Mouse (Mus musculus) hindbrain, postnatal 0 days (tissue): ENCODE data around the gene Alk. TPM values are rescaled to one million over a fixed set of nuclear protein-coding genes. Genes with fewer than 3 reads are reported as not detected.
A peak's percentile ranks its signal among the peaks of the same experiment; 100 is the strongest.

ENCODE experiments used
- ATAC-seq: fragments of 200-750 bp; cut with Nextera tagmentation; 2 replicates; pipeline ENCODE4 v1.8.0; 2017; ENCODE audit warnings: mild to moderate bottlenecking, moderate TSS enrichment, moderate library complexity
- DNase-seq: peaks from one replicate; pipeline ENCODE4 v3.0.0-alpha.2; 2015; ENCODE audit warnings: low spot score
- H3K27ac ChIP-seq: fragments of 300-500 bp; sonication (generic); 2 replicates; pipeline ENCODE4 v1.5.1; 2014; ENCODE audit warnings: mild to moderate bottlenecking
- H3K27me3 ChIP-seq: fragments of 300-500 bp; sonication (generic); 2 replicates; pipeline ENCODE4 v1.6.1; 2014; ENCODE audit warnings: low read length, mixed read lengths; ENCODE audit not compliant: insufficient read depth
- H3K36me3 ChIP-seq: fragments of 300-500 bp; sonication (generic); 2 replicates; pipeline ENCODE4 v1.6.1; 2014; ENCODE audit warnings: low read length, mixed read lengths; ENCODE audit not compliant: insufficient read depth
- H3K4me1 ChIP-seq: fragments of 300-500 bp; sonication (generic); 2 replicates; pipeline ENCODE4 v1.6.1; 2014; ENCODE audit warnings: antibody characterized with exemption, low read length, mixed read lengths; ENCODE audit not compliant: insufficient read depth
- H3K4me2 ChIP-seq: fragments of 300-500 bp; sonication (generic); 2 replicates; pipeline ENCODE4 v1.6.1; 2014; ENCODE audit warnings: low read depth, mild to moderate bottlenecking, low read length, moderate library complexity, mixed read lengths
- H3K4me3 ChIP-seq: fragments of 300-500 bp; sonication (generic); 2 replicates; pipeline ENCODE4 v1.5.1; 2014; ENCODE audit warnings: low read length
- H3K9ac ChIP-seq: fragments of 300-500 bp; sonication (generic); replicated peaks from 2 replicates; pipeline ENCODE4 v1.6.1; 2014; ENCODE audit warnings: mild to moderate bottlenecking, low read length, moderate library complexity, mixed read lengths
- H3K9me3 ChIP-seq: fragments of 300-500 bp; sonication (generic); 2 replicates; pipeline ENCODE4 v1.6.1; 2016; ENCODE audit warnings: low read length, mixed read lengths
- CTCF ChIP-seq: IDR thresholded peaks from 2 replicates; pipeline ENCODE4 v1.5.1; 2016; ENCODE audit warnings: antibody characterized with exemption, control low read depth, low read depth
- WGBS: fragments of 180-500 bp; shearing (Covaris S2); extraction: QIAGEN DNeasy Blood & Tissue Kit; methylation state at CpG from one replicate; pipeline ENCODE4 v1.1.7; 2014; 5-methylcytosine and 5-hydroxymethylcytosine counted together
- polyA plus RNA-seq: library from polyadenylated mRNA; unstranded; fragments of >200 nt; fragmentation: Nextera tagmentation; extraction: Ambion mirVana; gene quantifications from 2 replicates; pipeline ENCODE4 v1.2.1, GENCODE M21; 2015
- total RNA-seq: library from RNA; depleted of rRNA; stranded (reverse); fragments of >200 nt; gene quantifications from 2 replicates; pipeline ENCODE4 v1.2.3, GENCODE M21; 2014

Gene Alk
- total and polyA plus RNA-seq, 2 experiments from 2014 or later: 3.4 to 17.1 TPM

DNA sequence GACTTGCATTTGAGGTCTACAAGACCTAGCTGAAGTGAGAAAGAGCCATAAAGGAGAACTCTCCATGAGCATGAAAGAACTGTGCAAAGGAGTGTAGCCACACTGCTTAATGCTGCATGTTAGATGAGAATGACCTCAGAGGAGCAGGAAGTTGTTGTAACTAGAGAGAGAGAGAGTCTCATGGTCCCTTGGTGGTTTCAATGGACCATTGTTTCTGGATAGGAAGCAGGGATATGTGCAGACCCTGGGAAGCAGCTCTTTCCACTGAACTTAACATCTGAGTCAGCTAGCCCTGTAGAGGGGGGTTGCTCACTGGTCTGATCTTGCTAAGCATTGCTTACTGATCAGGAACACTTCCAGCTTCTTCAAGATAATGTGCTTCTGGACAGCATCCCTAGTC lies 587.1 kb downstream of the Alk start:
- Histone ChIP-seq H3K27me3 (no peaks in the 10 kb centered on the region), H3K27ac (no peak overlapping the region), H3K9me3 (no peaks in the 10 kb centered on the region), H3K4me1 (no peaks in the 10 kb centered on the region), H3K4me3 (no peak overlapping the region), H3K36me3 (no peaks in the 10 kb centered on the region), H3K4me2 (no peak overlapping the region), H3K9ac (no peak overlapping the region)
- DNase-seq (no peak), ATAC-seq (no peak)
- TF ChIP-seq CTCF: no peak

DNA sequence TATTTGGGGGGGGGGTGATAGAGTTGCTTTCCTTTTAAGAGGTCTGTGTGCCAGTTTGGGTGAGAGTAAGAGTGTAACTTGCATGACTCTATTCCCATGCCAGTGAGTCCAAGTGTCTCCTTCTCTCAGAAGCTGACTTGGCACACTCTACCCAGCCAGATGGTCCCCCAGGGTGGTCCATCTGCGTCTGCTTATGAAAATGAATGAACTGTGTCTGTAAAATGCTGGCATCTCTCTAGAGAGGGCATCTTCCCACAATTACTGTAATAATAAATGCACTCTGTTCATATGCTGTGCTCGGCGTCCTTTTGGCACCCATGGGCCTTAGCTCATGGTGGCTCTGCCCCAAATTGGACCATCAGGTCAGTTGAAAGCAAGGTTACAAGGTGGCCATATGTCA lies 589.2 kb downstream of the Alk start:
- Histone ChIP-seq H3K4me2 (no peak overlapping the region), H3K4me1 (no peaks in the 10 kb centered on the region), H3K4me3 (no peak overlapping the region), H3K27ac (no peak overlapping the region), H3K9me3 (no peaks in the 10 kb centered on the region), H3K9ac (no peak overlapping the region), H3K27me3 (no peaks in the 10 kb centered on the region), H3K36me3 (no peaks in the 10 kb centered on the region)
- no peak for TF ChIP-seq CTCF
- ATAC-seq (peak; percentile 81), DNase-seq (peak; percentile 78)
- WGBS: 40% methylated on average over 3 of the region's 3 CpGs

DNA sequence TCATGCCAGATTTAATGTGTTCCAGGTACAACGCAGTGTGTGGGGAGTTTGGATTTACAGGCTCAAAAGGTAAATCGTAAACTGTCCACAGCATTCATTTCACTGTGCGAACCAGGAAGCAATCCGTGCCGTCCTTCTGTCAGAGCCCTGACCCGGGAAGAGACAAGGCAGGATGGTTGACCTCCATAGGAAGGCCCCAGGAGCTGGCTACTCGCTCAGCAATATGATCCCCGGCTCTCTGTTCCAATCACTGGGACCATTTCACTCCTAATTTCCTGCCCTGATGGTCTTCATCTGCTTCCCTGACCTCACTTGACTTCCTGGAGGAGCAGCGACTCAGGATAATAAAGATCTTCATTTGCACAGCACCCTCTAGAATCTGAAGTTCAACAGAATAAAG lies 591.7 kb downstream of the Alk start:
- WGBS: 82% methylated on average over 9 of the region's 9 CpGs
- Histone ChIP-seq H3K36me3 (no peaks in the 10 kb centered on the region), H3K9me3 (no peaks in the 10 kb centered on the region), H3K9ac (no peak overlapping the region), H3K4me1 (no peaks in the 10 kb centered on the region), H3K4me3 (no peak overlapping the region), H3K27me3 (no peaks in the 10 kb centered on the region), H3K27ac (no peak overlapping the region), H3K4me2 (no peak overlapping the region)
- ATAC-seq (no peak), DNase-seq (no peak)
- TF ChIP-seq CTCF: no peak

DNA sequence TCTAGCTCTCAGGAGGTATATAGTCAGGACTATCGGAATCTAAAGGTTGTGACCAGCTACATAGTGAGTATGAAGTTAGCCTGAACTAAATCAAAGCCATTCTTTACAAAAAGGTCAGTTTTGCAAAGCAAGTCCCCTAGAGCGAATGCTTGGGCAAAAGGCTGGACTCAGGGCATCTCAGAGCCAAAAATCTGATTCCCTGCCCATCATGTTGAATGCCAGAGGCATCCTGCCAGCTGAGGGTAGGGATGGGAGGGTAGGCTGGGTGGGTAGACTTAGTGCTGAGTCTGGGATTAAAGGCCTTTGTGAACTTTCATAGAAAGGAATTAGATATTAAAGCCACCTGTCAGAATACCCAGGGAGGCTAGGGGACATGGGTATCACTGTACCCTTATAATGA lies 594.6 kb downstream of the Alk start:
- ATAC-seq (no peak), DNase-seq (no peak)
- Histone ChIP-seq H3K9me3 (no peaks in the 10 kb centered on the region), H3K9ac (no peak overlapping the region), H3K4me3 (no peak overlapping the region), H3K4me1 (no peaks in the 10 kb centered on the region), H3K36me3 (no peaks in the 10 kb centered on the region), H3K27me3 (no peaks in the 10 kb centered on the region), H3K27ac (no peak overlapping the region), H3K4me2 (no peak overlapping the region)
- WGBS: 72% methylated on average over 2 of the region's 2 CpGs
- TF ChIP-seq CTCF: no peak

DNA sequence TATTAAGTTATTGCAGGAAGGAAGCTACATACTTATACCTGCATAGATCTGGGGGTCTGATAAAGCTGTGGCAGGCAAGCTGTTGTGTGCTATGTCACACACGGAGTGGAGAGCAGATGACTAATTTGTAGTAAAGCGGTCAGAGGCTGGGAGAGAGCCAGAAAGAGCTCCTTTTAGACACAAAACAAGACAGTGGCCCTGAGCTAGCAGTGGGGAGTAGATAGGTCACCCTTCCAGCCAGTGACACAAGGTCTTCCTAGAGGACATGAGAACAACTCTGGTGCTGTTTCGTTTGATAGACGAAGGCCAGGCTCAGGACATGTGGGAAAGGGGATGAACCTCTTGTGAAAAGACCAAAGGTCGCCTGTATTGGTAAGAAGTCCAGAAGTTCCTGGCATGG lies 596.0 kb downstream of the Alk start:
- no peak for ATAC-seq

DNA sequence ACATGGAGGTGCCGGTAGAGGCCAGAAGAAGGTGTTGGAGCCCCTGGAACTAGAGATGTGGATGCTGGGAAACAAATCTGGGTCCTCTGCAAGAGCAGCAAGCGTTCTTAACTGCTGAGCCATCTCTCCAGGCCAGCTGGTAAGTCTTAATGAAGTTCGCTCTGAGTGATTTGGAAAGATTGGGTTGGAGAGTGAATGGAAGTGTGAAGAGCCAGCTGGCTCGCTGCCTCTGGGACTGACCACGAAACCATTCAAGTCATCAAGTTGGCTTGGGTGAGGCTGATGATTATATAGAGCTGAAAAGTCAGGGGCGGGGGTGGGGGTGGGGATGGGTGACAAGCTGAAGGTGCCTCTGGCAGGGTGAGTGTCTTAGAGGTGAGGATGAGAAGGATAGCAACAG lies 599.1 kb downstream of the Alk start:
- Histone ChIP-seq H3K27me3 (no peaks in the 10 kb centered on the region), H3K9me3 (no peaks in the 10 kb centered on the region), H3K27ac (no peak overlapping the region), H3K4me2 (no peak overlapping the region), H3K9ac (no peak overlapping the region), H3K4me1 (no peaks in the 10 kb centered on the region), H3K36me3 (no peaks in the 10 kb centered on the region), H3K4me3 (no peak overlapping the region)
- DNase-seq: peak; percentile 74
- TF ChIP-seq CTCF: no peak
- ATAC-seq: peak; percentile 63; the same call in 1 of the 2 replicates
- 46% methylated on average over 6 of the region's 6 CpGs for WGBS

More for the DNA sequence above, 596.0 kb downstream of the Alk start:
- H3K4me1 ChIP-seq: no peaks in the 10 kb centered on the region
- H3K36me3 ChIP-seq: no peaks in the 10 kb centered on the region
- no peaks in the 10 kb centered on the region for H3K27me3 ChIP-seq
- no peaks in the 10 kb centered on the region for H3K9me3 ChIP-seq
- no peak overlapping the region for H3K4me2 ChIP-seq
- no peak overlapping the region for H3K9ac ChIP-seq
- DNase-seq: no peak
- no peak overlapping the region for H3K4me3 ChIP-seq
- whole genome bisulfite sequencing: 62% methylated on average over 5 of the region's 5 CpGs
- H3K27ac ChIP-seq: no peak overlapping the region
- no peak for TF ChIP-seq CTCF

DNA sequence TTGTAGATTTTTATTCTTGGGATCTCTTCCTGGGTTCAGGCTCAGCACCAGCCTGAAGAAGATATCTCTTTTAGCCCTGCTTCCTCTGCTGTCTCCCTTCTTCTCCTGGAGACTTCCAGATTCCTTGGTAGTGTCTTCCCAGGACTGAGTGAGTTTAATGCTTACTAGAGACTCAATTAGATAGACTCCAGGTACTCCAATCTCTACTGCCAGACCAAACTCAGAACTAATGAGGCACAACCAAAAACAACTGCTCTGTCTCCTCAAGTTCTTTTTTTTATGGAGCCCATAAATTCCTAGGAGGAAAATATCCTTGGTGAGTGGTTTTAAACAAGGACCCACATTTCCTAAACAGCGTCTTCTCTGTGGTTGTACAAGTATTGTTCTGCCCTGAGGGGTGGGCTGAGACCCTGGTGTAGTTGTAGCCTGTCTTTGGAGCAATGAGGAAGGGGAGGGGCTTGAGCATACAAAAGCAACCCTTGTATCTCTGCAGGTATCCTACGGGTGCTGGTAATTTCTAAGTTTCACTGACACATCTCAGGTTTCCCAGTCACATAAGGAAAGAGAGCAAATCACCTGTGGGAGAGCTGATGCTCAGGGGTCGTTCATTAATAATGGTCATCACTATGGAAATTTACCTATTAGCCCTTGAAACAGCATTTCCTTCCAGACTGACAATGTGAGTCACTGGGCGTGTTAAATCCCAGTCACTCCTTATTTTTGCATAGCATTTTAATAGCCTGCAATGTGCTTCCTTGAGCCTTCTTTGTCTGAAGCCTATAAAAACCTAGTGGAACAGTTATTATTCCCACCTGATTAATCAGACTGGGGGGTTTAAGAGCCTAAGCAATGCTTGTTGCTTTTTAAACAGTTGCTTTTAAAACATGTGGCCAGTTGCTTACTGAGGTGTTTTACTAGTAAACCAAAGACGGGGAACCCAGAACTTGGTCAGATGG lies 604.6 kb downstream of the Alk start:
- Histone ChIP-seq H3K9ac (no peak overlapping the region), H3K27me3 (no peaks in the 10 kb centered on the region), H3K27ac (no peak overlapping the region), H3K4me3 (no peak overlapping the region), H3K9me3 (no peaks in the 10 kb centered on the region), H3K4me1 (no peaks in the 10 kb centered on the region), H3K4me2 (no peak overlapping the region), H3K36me3 (no peaks in the 10 kb centered on the region)
- ATAC-seq (no peak), DNase-seq (no peak)
- WGBS: 78% methylated on average over 5 of the region's 5 CpGs
- no peak for TF ChIP-seq CTCF
